8 mouse cellular contexts compared by ENCODE assay signal in the genomic region with DNA sequence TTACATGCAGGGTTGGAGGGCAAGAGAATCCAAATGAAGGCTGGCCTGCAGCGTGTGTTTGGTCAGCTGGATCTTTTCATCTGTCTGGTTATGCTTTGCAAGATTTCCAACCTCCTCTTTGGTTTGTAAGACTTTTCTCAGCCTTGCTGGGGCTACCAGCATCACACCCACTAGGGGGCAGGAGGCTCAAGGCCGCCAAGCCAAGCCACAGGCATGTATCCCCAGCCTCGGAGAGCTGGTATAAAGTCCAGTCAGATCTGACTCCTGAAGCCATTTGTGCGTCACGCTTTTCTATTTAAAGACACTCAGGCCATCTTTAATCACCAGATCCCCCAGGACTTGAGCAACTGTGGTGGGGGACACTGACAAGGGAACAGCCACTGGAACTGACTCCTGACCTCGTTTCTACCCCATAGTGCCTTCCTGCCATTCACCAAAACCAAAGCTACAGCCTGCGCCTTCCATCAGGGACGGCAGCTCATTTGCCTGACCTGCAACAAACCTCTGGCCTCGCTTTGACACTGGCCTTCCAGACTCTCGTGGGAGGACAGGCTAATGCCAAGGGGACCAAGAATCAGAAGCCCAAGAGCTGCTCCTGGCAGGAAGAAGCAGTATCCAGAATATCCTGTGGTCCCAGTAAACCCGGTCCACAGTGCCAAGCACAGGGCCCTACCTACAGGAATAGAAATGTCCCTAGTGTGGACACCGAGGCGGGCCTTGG. TPM values are rescaled to one million over a fixed set of nuclear protein-coding genes. Genes with fewer than 3 reads are reported as not detected.
DNase-seq lines count a peak whose midpoint lies in the region; ATAC-seq and TF ChIP-seq lines count a peak whose summit lies in the region.

No protein-coding gene starts in this region.

- TF ChIP-seq CTCF in gastrocnemius, adult 2 months (IDR thresholded peaks at IDR 0.05): no peak; the same call in 1 of the 2 replicates

- H3K9ac ChIP-seq in liver, embryonic 12.5 days: no peak overlapping the region
- H3K9ac ChIP-seq in intestine, embryonic 15.5 days: no peak overlapping the region
- H3K9ac ChIP-seq in limb, embryonic 15.5 days: no peak overlapping the region
- H3K9ac ChIP-seq in neural tube, embryonic 14.5 days (replicated peaks; ENCODE audit: low read depth, low read length): no peak overlapping the region

- peak; percentile 75 for DNase-seq in liver
- DNase-seq in c-Kit-positive CD71-positive TER-119-negative erythroid progenitor cells, embryonic 14.5 days (ENCODE audit: low read depth): peak; percentile 27
- DNase-seq in gastrocnemius, adult 2 months: peak; percentile 91
- DNase-seq in thymus, adult 18-20 months: peak; percentile 34 to 48

- no peak for ATAC-seq in liver, embryonic 12.5 days
- ATAC-seq in intestine, embryonic 15.5 days: peak; percentile 90
- ATAC-seq in limb, embryonic 15.5 days (ENCODE audit: insufficient number of reproducible peaks, low FRiP score, low TSS enrichment, low read depth): no peak
- ATAC-seq in neural tube, embryonic 14.5 days (ENCODE audit: low read depth): peak; percentile 49; the same call in 1 of the 2 replicates

- H3K4me1 ChIP-seq in liver, embryonic 12.5 days: peaks cover 26% of the 10 kb centered on the region
- H3K4me1 ChIP-seq in intestine, embryonic 15.5 days (replicated peaks): peaks cover 19% of the 10 kb centered on the region
- H3K4me1 ChIP-seq in limb, embryonic 15.5 days: peaks cover 38% of the 10 kb centered on the region
- peaks cover 6% of the 10 kb centered on the region; the same call in 1 of the 2 replicates for H3K4me1 ChIP-seq in neural tube, embryonic 14.5 days (ENCODE audit: control insufficient read depth, insufficient read depth, low read length)

- H3K4me3 ChIP-seq in liver, embryonic 12.5 days: no peak overlapping the region
- H3K4me3 ChIP-seq in gastrocnemius, adult 2 months: peak overlapping the region; percentile 29
- H3K4me3 ChIP-seq in intestine, embryonic 15.5 days (replicated peaks): no peak overlapping the region
- no peak overlapping the region for H3K4me3 ChIP-seq in limb, embryonic 15.5 days
- H3K4me3 ChIP-seq in neural tube, embryonic 14.5 days (ENCODE audit: low read depth, low read length): no peak overlapping the region

- no peaks in the 10 kb centered on the region for H3K27me3 ChIP-seq in liver, embryonic 12.5 days (replicated peaks)
- H3K27me3 ChIP-seq in intestine, embryonic 15.5 days (replicated peaks): no peaks in the 10 kb centered on the region
- no peaks in the 10 kb centered on the region for H3K27me3 ChIP-seq in limb, embryonic 15.5 days
- no peaks in the 10 kb centered on the region for H3K27me3 ChIP-seq in neural tube, embryonic 14.5 days (ENCODE audit: control insufficient read depth, insufficient read depth, low read length)

- no peak overlapping the region for H3K4me2 ChIP-seq in liver, embryonic 12.5 days
- H3K4me2 ChIP-seq in intestine, embryonic 15.5 days (replicated peaks): 0 out of 2 replicates have a peak overlapping the region, but pooled peaks have one; percentile 2
- no peak overlapping the region for H3K4me2 ChIP-seq in limb, embryonic 15.5 days
- no peak overlapping the region for H3K4me2 ChIP-seq in neural tube, embryonic 14.5 days (ENCODE audit: low read depth, low read length)

- H3K27ac ChIP-seq in liver, embryonic 12.5 days: no peak overlapping the region
- H3K27ac ChIP-seq in gastrocnemius, adult 2 months: peak overlapping the region; percentile 96
- peak overlapping the region; percentile 17; the same call in 1 of the 2 replicates for H3K27ac ChIP-seq in intestine, embryonic 15.5 days
- H3K27ac ChIP-seq in limb, embryonic 15.5 days: peak overlapping the region; percentile 17; the same call in 1 of the 2 replicates
- H3K27ac ChIP-seq in neural tube, embryonic 14.5 days (ENCODE audit: low read depth, low read length): no peak overlapping the region

- WGBS in liver, embryonic 12.5 days (ENCODE audit: insufficient replicate concordance): 38% methylated on average over 13 of the region's 13 CpGs
- 39% methylated on average over 13 of the region's 13 CpGs for WGBS in intestine, embryonic 15.5 days
- WGBS in limb, embryonic 15.5 days: 47% methylated on average over 13 of the region's 13 CpGs
- WGBS in neural tube, embryonic 14.5 days: 54% methylated on average over 13 of the region's 13 CpGs

- H3K9me3 ChIP-seq in liver, embryonic 12.5 days (replicated peaks): no peaks in the 10 kb centered on the region
- no peaks in the 10 kb centered on the region for H3K9me3 ChIP-seq in intestine, embryonic 15.5 days
- H3K9me3 ChIP-seq in limb, embryonic 15.5 days: no peaks in the 10 kb centered on the region
- H3K9me3 ChIP-seq in neural tube, embryonic 14.5 days (ENCODE audit: control insufficient read depth, low read length): no peaks in the 10 kb centered on the region

- no peaks in the 10 kb centered on the region; the same call in 1 of the 2 replicates for H3K36me3 ChIP-seq in liver, embryonic 12.5 days
- no peaks in the 10 kb centered on the region for H3K36me3 ChIP-seq in intestine, embryonic 15.5 days
- 0 out of 2 replicates have a peak, but pooled peaks cover 3% of the 10 kb centered on the region for H3K36me3 ChIP-seq in limb, embryonic 15.5 days
- peaks cover 5% of the 10 kb centered on the region; the same call in 1 of the 2 replicates for H3K36me3 ChIP-seq in neural tube, embryonic 14.5 days (ENCODE audit: control insufficient read depth, insufficient read depth, low read length)

- intact Hi-C loops in gastrocnemius, adult 2 months (cut with DNase I): loop anchor here (1.0 to 5.0 kb wide), 4 partner anchors 19 to 701 kb away; partner anchors contain the start of genes Dph3, Oxnad1 and Sh3bp5

RNA-seq across cellular contexts. Expression of gene Capn7, which starts 49.7 kb away (rescaled TPM):
- polyA plus RNA-seq in liver, embryonic 12.5 days (2016; fragmentation: Nextera tagmentation; extraction: Ambion mirVana): 24.1 and 24.5 TPM in 2 replicates
- total RNA-seq in gastrocnemius, adult 2 months (2021): 10 to 100 TPM; 29.4 to 33.6 TPM
- 34.9 and 36.5 TPM in 2 replicates for polyA plus RNA-seq in intestine, embryonic 15.5 days (2015; fragmentation: Nextera tagmentation; extraction: Ambion mirVana)
- polyA plus RNA-seq in limb, embryonic 15.5 days (2015; fragmentation: Nextera tagmentation; extraction: Ambion mirVana): 42.7 and 43.9 TPM in 2 replicates
- 89.4 and 92.9 TPM in 2 replicates for polyA plus RNA-seq in neural tube, embryonic 14.5 days (2014; fragmentation: Nextera tagmentation; extraction: Ambion mirVana)

RNA-seq across cellular contexts. Expression of gene Sh3bp5, which starts 49.7 kb away (rescaled TPM):
- polyA plus RNA-seq in liver, embryonic 12.5 days (2016; fragmentation: Nextera tagmentation; extraction: Ambion mirVana): 13.8 and 15.1 TPM in 2 replicates
- 10 to 100 TPM; 55.1 to 58.5 TPM for total RNA-seq in gastrocnemius, adult 2 months (2021)
- polyA plus RNA-seq in intestine, embryonic 15.5 days (2015; fragmentation: Nextera tagmentation; extraction: Ambion mirVana): 18.1 and 20.6 TPM in 2 replicates
- 33.8 and 34.4 TPM in 2 replicates for polyA plus RNA-seq in limb, embryonic 15.5 days (2015; fragmentation: Nextera tagmentation; extraction: Ambion mirVana)
- polyA plus RNA-seq in neural tube, embryonic 14.5 days (2014; fragmentation: Nextera tagmentation; extraction: Ambion mirVana): 58.1 and 104 TPM in 2 replicates

Comparison
In these comparisons a context has a peak if more than half of its experiments do, and no peak if none do; other contexts are left out.
1. DNase-seq: peak in every context shown above with its lines; median percentile 91 in gastrocnemius, adult 2 months; 75 in liver; 41 in thymus, adult 18-20 months; 27 in c-Kit-positive CD71-positive TER-119-negative erythroid progenitor cells, embryonic 14.5 days.
2. ATAC-seq: peak in intestine, embryonic 15.5 days (single experiment) and neural tube, embryonic 14.5 days (single experiment); none in liver, embryonic 12.5 days (single experiment) and limb, embryonic 15.5 days (single experiment).
3. H3K27ac ChIP-seq: peak in gastrocnemius, adult 2 months (single experiment), intestine, embryonic 15.5 days (single experiment) and limb, embryonic 15.5 days (single experiment); none in liver, embryonic 12.5 days (single experiment) and neural tube, embryonic 14.5 days (single experiment).